Mouse (Mus musculus) liver, embryonic 16.5 days (tissue): Measurements from ENCODE around the gene Dda1. TPM values are rescaled to one million over a fixed set of nuclear protein-coding genes. Genes with fewer than 3 reads are reported as not detected.
"Not testable (repeated sequence)": the region's sequence is repeated elsewhere in the genome, so short reads cannot be mapped to it uniquely, and the experiment has no call there.

ENCODE experiments used
- ATAC-seq: fragments of 200-750 bp; cut with Nextera tagmentation; 2 replicates; pipeline ENCODE4 v1.8.0; 2017; ENCODE audit warnings: low read depth, mild to moderate bottlenecking, moderate number of reproducible peaks, moderate library complexity
- H3K27ac ChIP-seq: fragments of 300-500 bp; sonication (generic); 2 replicates; pipeline ENCODE4 v1.5.1; 2014; ENCODE audit warnings: mild to moderate bottlenecking, low read length
- H3K27me3 ChIP-seq: fragments of 300-500 bp; sonication (generic); 2 replicates; pipeline ENCODE4 v1.6.1; 2014; ENCODE audit warnings: low read depth, low read length, mixed read lengths; ENCODE audit not compliant: control insufficient read depth, insufficient read depth
- H3K36me3 ChIP-seq: fragments of 300-500 bp; sonication (generic); 2 replicates; pipeline ENCODE4 v1.6.1; 2014; ENCODE audit warnings: mild to moderate bottlenecking; ENCODE audit not compliant: control insufficient read depth, insufficient read depth
- H3K4me1 ChIP-seq: fragments of 300-500 bp; sonication (generic); 2 replicates; pipeline ENCODE4 v1.6.1; 2014; ENCODE audit warnings: low read depth, low read length, mixed read lengths; ENCODE audit not compliant: control insufficient read depth
- H3K4me2 ChIP-seq: fragments of 300-500 bp; sonication (generic); 2 replicates; pipeline ENCODE4 v1.6.1; 2014; ENCODE audit warnings: low read depth, low read length, mixed read lengths
- H3K4me3 ChIP-seq: fragments of 300-500 bp; sonication (generic); 2 replicates; pipeline ENCODE4 v1.5.1; 2014; ENCODE audit warnings: low read depth, mild to moderate bottlenecking, low read length
- H3K9ac ChIP-seq: fragments of 300-500 bp; sonication (generic); 2 replicates; pipeline ENCODE4 v1.6.1; 2014; ENCODE audit warnings: low read depth, low read length
- H3K9me3 ChIP-seq: fragments of 300-500 bp; sonication (generic); replicated peaks from 2 replicates; pipeline ENCODE4 v1.6.1; 2016; ENCODE audit warnings: low read length; ENCODE audit not compliant: control insufficient read depth
- WGBS: fragments of 180-500 bp; shearing (Covaris S2); extraction: QIAGEN DNeasy Blood & Tissue Kit; methylation state at CpG from one replicate; pipeline ENCODE4 v1.1.7; 2014; ENCODE audit not compliant: insufficient replicate concordance; 5-methylcytosine and 5-hydroxymethylcytosine counted together
- polyA plus RNA-seq: library from polyadenylated mRNA; unstranded; fragments of >200 nt; fragmentation: Nextera tagmentation; extraction: Ambion mirVana; gene quantifications from 2 replicates; pipeline ENCODE4 v1.2.1, GENCODE M21; 2015

The Dda1 gene
- polyA plus RNA-seq, 1 experiment from 2014 or later: 32.8 TPM

- H3K9ac ChIP-seq: no peak overlapping the region
- peaks cover 37% of the 10 kb centered on the region for H3K27me3 ChIP-seq
- no peak overlapping the region for H3K27ac ChIP-seq
- no peak for ATAC-seq
- 72% methylated on average over 2 of the region's 2 CpGs for WGBS
- H3K9me3 ChIP-seq: no peaks in the 10 kb centered on the region
- H3K4me1 ChIP-seq: peaks cover 12% of the 10 kb centered on the region
- H3K36me3 ChIP-seq: no peaks in the 10 kb centered on the region
- H3K4me3 ChIP-seq: no peak overlapping the region
- no peak overlapping the region for H3K4me2 ChIP-seq
Measured at GRCm38 (mm10) chr8:71509316-71509715, 40.3 kb downstream of the Dda1 start.

- H3K9ac ChIP-seq: no peak within 1 kb of the TSS
- no peaks in the 10 kb centered on the region for H3K9me3 ChIP-seq
- ATAC-seq: peak; percentile 81
- H3K27me3 ChIP-seq: peaks cover 27% of the 10 kb centered on the region
- 7% methylated on average over 14 of the region's 14 CpGs for WGBS
- peak within 1 kb of the TSS; percentile 43 for H3K4me3 ChIP-seq
- H3K4me2 ChIP-seq: peak within 1 kb of the TSS; percentile 50
- H3K4me1 ChIP-seq: peaks cover 12% of the 10 kb centered on the region
- H3K27ac ChIP-seq: no peak within 1 kb of the TSS
- no peaks in the 10 kb centered on the region for H3K36me3 ChIP-seq
Measured at GRCm38 (mm10) chr8:71511644-71512043, 42.6 kb downstream of the Dda1 start, which contains the start of gene Plvap. TSS of gene Plvap (minus strand) at chr8:71511752.

GRCm38 (mm10) chr8:71513018-71513754 lies 44.2 kb downstream of the Dda1 start:
- no peak for ATAC-seq

GRCm38 (mm10) chr8:71515043-71515442 lies 46.0 kb downstream of the Dda1 start:
- Histone ChIP-seq H3K4me1 (peaks cover 9% of the 10 kb centered on the region), H3K27me3 (no peaks in the 10 kb centered on the region; the same call in 1 of the 2 replicates), H3K27ac (no peak overlapping the region), H3K4me3 (no peak overlapping the region), H3K9me3 (no peaks in the 10 kb centered on the region), H3K4me2 (no peak overlapping the region), H3K9ac (no peak overlapping the region), H3K36me3 (no peaks in the 10 kb centered on the region)
- WGBS: 55% methylated on average over 5 of the region's 5 CpGs
- ATAC-seq: no peak

More at GRCm38 (mm10) chr8:71513018-71513754, 44.2 kb downstream of the Dda1 start:
- WGBS: 31% methylated on average over 13 of the region's 15 CpGs
- Histone ChIP-seq H3K27ac (no peak overlapping the region), H3K36me3 (no peaks in the 10 kb centered on the region), H3K27me3 (peaks cover 12% of the 10 kb centered on the region), H3K9ac (no peak overlapping the region), H3K4me3 (no peak overlapping the region), H3K4me1 (peaks cover 9% of the 10 kb centered on the region), H3K4me2 (no peak overlapping the region), H3K9me3 (no peaks in the 10 kb centered on the region)

- Histone ChIP-seq H3K9ac (no peak overlapping the region), H3K4me1 (peaks cover 2% of the 10 kb centered on the region), H3K36me3 (no peaks in the 10 kb centered on the region), H3K27ac (no peak overlapping the region), H3K4me2 (no peak overlapping the region), H3K27me3 (no peaks in the 10 kb centered on the region), H3K9me3 (no peaks in the 10 kb centered on the region), H3K4me3 (no peak overlapping the region)
- WGBS: 34% methylated on average over 6 of the region's 6 CpGs
- ATAC-seq: no peak
Measured at GRCm38 (mm10) chr8:71516786-71517185, 47.8 kb downstream of the Dda1 start.

GRCm38 (mm10) chr8:71519037-71519825 lies 50.2 kb downstream of the Dda1 start:
- H3K27me3 ChIP-seq, H3K4me3 ChIP-seq, H3K4me1 ChIP-seq, H3K9ac ChIP-seq, ATAC-seq, H3K4me2 ChIP-seq, H3K27ac ChIP-seq, H3K36me3 ChIP-seq, H3K9me3 ChIP-seq: not testable (repeated sequence)
- 18% methylated on average over 9 of the region's 10 CpGs for WGBS

- Histone ChIP-seq H3K9me3 (no peaks in the 10 kb centered on the region), H3K9ac (no peak overlapping the region), H3K27me3 (peaks cover 17% of the 10 kb centered on the region), H3K27ac (no peak overlapping the region), H3K4me3 (no peak overlapping the region), H3K4me1 (no peaks in the 10 kb centered on the region; the same call in none of the 2 replicates), H3K36me3 (no peaks in the 10 kb centered on the region), H3K4me2 (no peak overlapping the region)
- ATAC-seq: peak; percentile 74
- WGBS: 2% methylated on average over 17 of the region's 17 CpGs
Measured at GRCm38 (mm10) chr8:71521634-71522033, 52.6 kb downstream of the Dda1 start.

GRCm38 (mm10) chr8:71525226-71526050 lies 56.4 kb downstream of the Dda1 start, which contains the start of gene Ccdc194:
TSS of gene Ccdc194 (minus strand) at chr8:71525711.
- Histone ChIP-seq H3K36me3 (no peaks in the 10 kb centered on the region), H3K27ac (no peak within 1 kb of the TSS), H3K4me3 (no peak within 1 kb of the TSS), H3K9ac (no peak within 1 kb of the TSS), H3K4me2 (no peak within 1 kb of the TSS), H3K4me1 (no peaks in the 10 kb centered on the region; the same call in none of the 2 replicates), H3K27me3 (peaks cover 20% of the 10 kb centered on the region), H3K9me3 (no peaks in the 10 kb centered on the region)
- WGBS: 37% methylated on average over 44 of the region's 46 CpGs
- no peak for ATAC-seq
